Mouse (Mus musculus) intestine, embryonic 16.5 days (tissue): ENCODE measurements around the gene Wdr95. TPM values are rescaled to one million over a fixed set of nuclear protein-coding genes. Genes with fewer than 3 reads are reported as not detected.

ENCODE experiments used
- ATAC-seq: fragments of 200-750 bp; cut with Nextera tagmentation; 2 replicates; pipeline ENCODE4 v1.8.0; 2017; ENCODE audit warnings: moderate TSS enrichment, moderate library complexity
- H3K27ac ChIP-seq: fragments of 300-500 bp; sonication (generic); 2 replicates; pipeline ENCODE4 v1.5.1; 2014; ENCODE audit warnings: mild to moderate bottlenecking, low read length
- H3K27me3 ChIP-seq: fragments of 300-500 bp; sonication (generic); replicated peaks from 2 replicates; pipeline ENCODE4 v1.6.1; 2014; ENCODE audit warnings: low read length, control low read depth, mixed read lengths; ENCODE audit not compliant: control insufficient read depth, insufficient read depth
- H3K36me3 ChIP-seq: fragments of 300-500 bp; sonication (generic); 2 replicates; pipeline ENCODE4 v1.6.1; 2014; ENCODE audit warnings: low read length, control low read depth; ENCODE audit not compliant: control insufficient read depth, insufficient read depth
- H3K4me1 ChIP-seq: fragments of 300-500 bp; sonication (generic); 2 replicates; pipeline ENCODE4 v1.6.1; 2014; ENCODE audit warnings: low read length, control low read depth, mixed read lengths; ENCODE audit not compliant: control insufficient read depth, insufficient read depth
- H3K4me2 ChIP-seq: fragments of 300-500 bp; sonication (generic); 2 replicates; pipeline ENCODE4 v1.6.1; 2014; ENCODE audit warnings: low read depth, low read length, control low read depth
- H3K4me3 ChIP-seq: fragments of 300-500 bp; sonication (generic); 2 replicates; pipeline ENCODE4 v1.5.1; 2014; ENCODE audit warnings: mild to moderate bottlenecking, low read length
- H3K9ac ChIP-seq: fragments of 300-500 bp; sonication (generic); 2 replicates; pipeline ENCODE4 v1.6.1; 2014; ENCODE audit warnings: low read depth, low read length
- H3K9me3 ChIP-seq: fragments of 300-500 bp; sonication (generic); 2 replicates; pipeline ENCODE4 v1.6.1; 2016; ENCODE audit warnings: low read length, control low read depth; ENCODE audit not compliant: control insufficient read depth
- WGBS: fragments of 180-500 bp; shearing (Covaris S2); extraction: QIAGEN DNeasy Blood & Tissue Kit; methylation state at CpG from one replicate; pipeline ENCODE4 v1.1.7; 2014; 5-methylcytosine and 5-hydroxymethylcytosine counted together
- polyA plus RNA-seq: library from polyadenylated mRNA; unstranded; fragments of >200 nt; fragmentation: Nextera tagmentation; extraction: Ambion mirVana; gene quantifications from 2 replicates; pipeline ENCODE4 v1.2.1, GENCODE M21; 2015

Wdr95 gene
- polyA plus RNA-seq, 1 experiment from 2014 or later: not detected

GRCm38 (mm10) chr5:149658741-149659413 lies 130.4 kb downstream of the Wdr95 start:
- no peak overlapping the region for H3K4me2 ChIP-seq
- H3K9me3 ChIP-seq: no peaks in the 10 kb centered on the region
- H3K36me3 ChIP-seq: no peaks in the 10 kb centered on the region
- WGBS: 59% methylated on average over 9 of the region's 9 CpGs
- no peak overlapping the region for H3K4me3 ChIP-seq
- H3K27me3 ChIP-seq: no peaks in the 10 kb centered on the region
- no peak for ATAC-seq
- no peaks in the 10 kb centered on the region for H3K4me1 ChIP-seq
- H3K9ac ChIP-seq: no peak overlapping the region
- no peak overlapping the region for H3K27ac ChIP-seq

GRCm38 (mm10) chr5:149659414-149659780 lies 130.9 kb downstream of the Wdr95 start:
- Histone ChIP-seq H3K4me3 (no peak overlapping the region), H3K4me1 (no peaks in the 10 kb centered on the region), H3K36me3 (no peaks in the 10 kb centered on the region), H3K27me3 (no peaks in the 10 kb centered on the region), H3K27ac (no peak overlapping the region), H3K9ac (no peak overlapping the region), H3K4me2 (no peak overlapping the region), H3K9me3 (no peaks in the 10 kb centered on the region)
- ATAC-seq: no peak
- WGBS: 64% methylated on average over 9 of the region's 9 CpGs

- Histone ChIP-seq H3K4me3 (no peak overlapping the region), H3K9ac (no peak overlapping the region), H3K27me3 (no peaks in the 10 kb centered on the region), H3K27ac (no peak overlapping the region), H3K36me3 (no peaks in the 10 kb centered on the region), H3K9me3 (no peaks in the 10 kb centered on the region), H3K4me2 (no peak overlapping the region), H3K4me1 (no peaks in the 10 kb centered on the region)
- WGBS: 89% methylated on average over 6 of the region's 6 CpGs
- ATAC-seq: no peak
These were observed 132.9 kb downstream of the Wdr95 start for GRCm38 (mm10) chr5:149661428-149661827.

Other genes starting within 250 kb of the Wdr95 start
- gene Medag, start 116.9 kb upstream of the Wdr95 start, polyA plus RNA-seq: 1.8 and 2.0 TPM in 2 replicates
- gene Tex26, start 89.0 kb upstream of the Wdr95 start, polyA plus RNA-seq: 0.38 and 0.39 TPM in 2 replicates
- gene Hsph1, start 107.7 kb downstream of the Wdr95 start, polyA plus RNA-seq: 47.7 and 47.9 TPM in 2 replicates
- gene B3glct, start 149.6 kb downstream of the Wdr95 start, polyA plus RNA-seq: 9.7 and 11.4 TPM in 2 replicates